Mouse (Mus musculus) liver, embryonic 12.5 days (tissue): ENCODE results near the gene Gm3371. TPM values are rescaled to one million over a fixed set of nuclear protein-coding genes. Genes with fewer than 3 reads are reported as not detected.
"Not testable (repeated sequence)": the region's sequence is repeated elsewhere in the genome, so short reads cannot be mapped to it uniquely, and the experiment has no call there.

ENCODE experiments used
- ATAC-seq: fragments of 200-750 bp; cut with Nextera tagmentation; 2 replicates; pipeline ENCODE4 v1.8.0; 2017; ENCODE audit warnings: moderate number of reproducible peaks, mild to moderate bottlenecking, moderate library complexity
- H3K27ac ChIP-seq: fragments of 300-500 bp; sonication (generic); 2 replicates; pipeline ENCODE4 v1.5.1; 2016; ENCODE audit warnings: mild to moderate bottlenecking
- H3K27me3 ChIP-seq: fragments of 300-500 bp; sonication (generic); replicated peaks from 2 replicates; pipeline ENCODE4 v1.6.1; 2016; ENCODE audit warnings: mild to moderate bottlenecking, moderate library complexity
- H3K36me3 ChIP-seq: fragments of 300-500 bp; sonication (generic); 2 replicates; pipeline ENCODE4 v1.6.1; 2016; ENCODE audit warnings: mild to moderate bottlenecking, moderate library complexity
- H3K4me1 ChIP-seq: fragments of 300-500 bp; sonication (generic); 2 replicates; pipeline ENCODE4 v1.6.1; 2016
- H3K4me2 ChIP-seq: fragments of 300-500 bp; sonication (generic); 2 replicates; pipeline ENCODE4 v1.6.1; 2016; ENCODE audit warnings: mild to moderate bottlenecking, moderate library complexity
- H3K4me3 ChIP-seq: fragments of 300-500 bp; sonication (generic); 2 replicates; pipeline ENCODE4 v1.5.1; 2016; ENCODE audit warnings: mild to moderate bottlenecking, moderate library complexity
- H3K9ac ChIP-seq: fragments of 300-500 bp; sonication (generic); 2 replicates; pipeline ENCODE4 v1.6.1; 2016; ENCODE audit warnings: mild to moderate bottlenecking, moderate library complexity
- H3K9me3 ChIP-seq: fragments of 300-500 bp; sonication (generic); replicated peaks from 2 replicates; pipeline ENCODE4 v1.6.1; 2016; ENCODE audit warnings: mild to moderate bottlenecking, moderate library complexity
- WGBS: fragments of 180-500 bp; shearing (Covaris S2); methylation state at CpG from one replicate; pipeline ENCODE4 v1.1.7; 2016; ENCODE audit not compliant: insufficient replicate concordance; 5-methylcytosine and 5-hydroxymethylcytosine counted together
- polyA plus RNA-seq: library from polyadenylated mRNA; unstranded; fragments of >200 nt; fragmentation: Nextera tagmentation; extraction: Ambion mirVana; gene quantifications from 2 replicates; pipeline ENCODE4 v1.2.1, GENCODE M21; 2016

The Gm3371 gene
- polyA plus RNA-seq, result not detected in 2 replicates

- H3K4me1 ChIP-seq, H3K27ac ChIP-seq, H3K9ac ChIP-seq, H3K4me3 ChIP-seq, H3K9me3 ChIP-seq, ATAC-seq, H3K36me3 ChIP-seq, H3K27me3 ChIP-seq, H3K4me2 ChIP-seq: not testable (repeated sequence)
- WGBS, result no CpG with 5 or more reads among the region's 2 CpGs
These were observed at the start of gene Gm3371 for GRCm38 (mm10) chr14:44410588-44410987. TSS of gene Gm3371 (minus strand) at chr14:44410688.

- 53% methylated on average over 3 of the region's 3 CpGs for WGBS
- H3K36me3 ChIP-seq, H3K4me3 ChIP-seq, H3K4me1 ChIP-seq, ATAC-seq, H3K9ac ChIP-seq, H3K9me3 ChIP-seq, H3K27ac ChIP-seq, H3K27me3 ChIP-seq, H3K4me2 ChIP-seq: not testable (repeated sequence)
These were observed 22.8 kb upstream of the Gm3371 start, which contains the start of gene Gm8232 for GRCm38 (mm10) chr14:44433335-44433734. TSS of gene Gm8232 (plus strand) at chr14:44433635.

GRCm38 (mm10) chr14:44384233-44384632 lies 26.3 kb downstream of the Gm3371 start:
- not testable (repeated sequence) for H3K4me3 ChIP-seq, ATAC-seq, H3K4me1 ChIP-seq, H3K36me3 ChIP-seq, H3K9ac ChIP-seq, H3K27me3 ChIP-seq, H3K9me3 ChIP-seq, H3K4me2 ChIP-seq, H3K27ac ChIP-seq
- WGBS, result 44% methylated on average over 4 of the region's 4 CpGs

GRCm38 (mm10) chr14:44365057-44365456 lies 45.4 kb downstream of the Gm3371 start, which contains the start of gene Gm8229:
TSS of gene Gm8229 (plus strand) at chr14:44365357.
- WGBS, result 76% methylated on average over 4 of the region's 4 CpGs
- not testable (repeated sequence) for H3K36me3 ChIP-seq, ATAC-seq, H3K27me3 ChIP-seq, H3K4me2 ChIP-seq, H3K27ac ChIP-seq, H3K9ac ChIP-seq, H3K4me3 ChIP-seq, H3K9me3 ChIP-seq, H3K4me1 ChIP-seq

GRCm38 (mm10) chr14:44362301-44362700 lies 48.2 kb downstream of the Gm3371 start:
- not testable (repeated sequence) for H3K36me3 ChIP-seq, H3K4me1 ChIP-seq, H3K27ac ChIP-seq, H3K9me3 ChIP-seq, H3K4me2 ChIP-seq, H3K27me3 ChIP-seq, H3K9ac ChIP-seq, ATAC-seq, H3K4me3 ChIP-seq

DNA sequence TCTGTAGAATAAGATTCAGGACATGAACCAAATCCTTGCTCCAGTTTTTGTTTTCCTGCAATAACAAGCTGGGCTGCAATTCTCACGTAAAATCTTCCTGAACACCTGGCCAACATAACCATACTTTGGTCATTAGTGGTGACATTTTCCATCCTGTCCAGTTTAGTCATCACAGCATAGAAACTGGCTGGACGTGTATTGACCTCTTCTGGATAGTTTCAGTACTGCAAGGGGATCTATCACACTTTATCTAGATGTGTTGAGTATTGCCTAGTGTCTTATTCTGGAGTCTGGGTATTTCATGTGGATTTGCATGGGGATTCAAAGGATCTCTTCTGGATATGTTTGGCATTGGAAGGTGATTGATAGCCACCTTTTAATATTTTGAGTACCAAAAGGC lies 49.1 kb downstream of the Gm3371 start:
- H3K36me3 ChIP-seq, H3K9ac ChIP-seq, H3K4me1 ChIP-seq, H3K9me3 ChIP-seq, ATAC-seq, H3K27ac ChIP-seq, H3K4me3 ChIP-seq, H3K4me2 ChIP-seq, H3K27me3 ChIP-seq: not testable (repeated sequence)
- WGBS, result 24% methylated on average over 2 of the region's 2 CpGs

Other genes starting within 250 kb of the Gm3371 start
- not detected in 2 replicates for gene Gm8212, start 213.0 kb downstream of the Gm3371 start, polyA plus RNA-seq
- not detected in 2 replicates for gene 4930503E14Rik, start 197.4 kb downstream of the Gm3371 start, polyA plus RNA-seq
- not detected in 2 replicates for gene Gm8220, start 125.1 kb downstream of the Gm3371 start, polyA plus RNA-seq
- gene Gm5930, start 72.1 kb downstream of the Gm3371 start, polyA plus RNA-seq, result not detected in 2 replicates
- not detected in 2 replicates for gene Gm8229, start 45.3 kb downstream of the Gm3371 start, polyA plus RNA-seq
- not detected in 2 replicates for gene Gm8232, start 22.9 kb upstream of the Gm3371 start, polyA plus RNA-seq
- gene BC061237, start 81.8 kb upstream of the Gm3371 start, polyA plus RNA-seq, result not detected in 2 replicates
- not detected in 2 replicates for gene Gm17093, start 107.6 kb upstream of the Gm3371 start, polyA plus RNA-seq
- gene Gm8247, start 172.5 kb upstream of the Gm3371 start, polyA plus RNA-seq, result not detected in 2 replicates
- not detected in 2 replicates for gene Gm5624, start 217.2 kb upstream of the Gm3371 start, polyA plus RNA-seq